Mouse (Mus musculus) MEL-GATA-1-ER (cell line): ENCODE results near the gene Tgm1.

Source experiments
- DNase-seq: peaks from one replicate; pipeline ENCODE4 v3.0.0-alpha.2; 2012; ENCODE audit warnings: low read depth; ENCODE audit errors: extremely low read depth

Tgm1 gene

GRCm38 (mm10) chr14:55724411-55724871, 10.7 kb upstream of the Tgm1 start:
- DNase-seq, result peak; percentile 50

DNA sequence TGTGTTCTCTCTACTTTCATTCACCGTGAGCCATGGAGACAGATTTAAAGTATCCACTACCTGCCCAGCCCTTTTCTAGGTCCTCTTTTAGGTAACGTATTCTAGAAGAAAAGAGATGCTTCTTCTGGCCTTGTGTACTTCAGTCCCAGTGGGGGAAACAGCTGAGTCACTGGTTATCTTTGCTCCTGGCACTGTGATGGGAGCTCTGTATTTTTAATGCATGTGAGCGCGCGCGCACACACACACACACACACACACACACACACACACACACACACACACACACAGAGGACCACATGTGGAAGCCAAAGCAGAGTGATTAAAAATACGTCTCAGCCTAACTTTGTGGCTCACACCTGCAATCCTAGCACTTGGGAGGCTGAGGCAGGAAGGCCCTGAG, 9.7 kb upstream of the Tgm1 start:
- DNase-seq, result peak; percentile 74

DNA sequence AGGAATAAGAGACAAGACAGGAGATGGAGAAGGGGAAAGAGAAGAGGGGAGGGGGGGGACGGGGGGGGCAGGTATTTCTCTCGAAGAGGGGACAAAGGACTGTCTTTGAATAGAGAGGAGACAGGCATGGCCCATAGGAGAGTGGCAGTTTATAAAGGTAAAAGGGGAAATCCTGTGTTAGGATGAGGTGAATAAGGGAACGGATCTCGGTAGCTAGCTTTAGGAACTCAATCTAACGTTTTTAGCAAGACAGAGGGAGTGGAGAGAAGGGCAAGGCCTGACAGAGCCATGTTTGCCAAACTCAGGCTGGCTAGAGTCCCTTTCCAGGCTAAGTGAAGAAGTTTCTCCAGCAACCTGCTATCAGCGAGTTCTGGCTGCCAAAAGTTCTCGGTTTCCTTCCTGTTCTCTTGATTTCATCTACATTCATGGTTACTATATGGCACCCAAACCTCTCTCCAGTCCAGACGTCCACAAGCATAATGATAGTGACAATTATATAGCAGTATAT, 8.8 kb upstream of the Tgm1 start:
- DNase-seq, result peak; percentile 28

DNA sequence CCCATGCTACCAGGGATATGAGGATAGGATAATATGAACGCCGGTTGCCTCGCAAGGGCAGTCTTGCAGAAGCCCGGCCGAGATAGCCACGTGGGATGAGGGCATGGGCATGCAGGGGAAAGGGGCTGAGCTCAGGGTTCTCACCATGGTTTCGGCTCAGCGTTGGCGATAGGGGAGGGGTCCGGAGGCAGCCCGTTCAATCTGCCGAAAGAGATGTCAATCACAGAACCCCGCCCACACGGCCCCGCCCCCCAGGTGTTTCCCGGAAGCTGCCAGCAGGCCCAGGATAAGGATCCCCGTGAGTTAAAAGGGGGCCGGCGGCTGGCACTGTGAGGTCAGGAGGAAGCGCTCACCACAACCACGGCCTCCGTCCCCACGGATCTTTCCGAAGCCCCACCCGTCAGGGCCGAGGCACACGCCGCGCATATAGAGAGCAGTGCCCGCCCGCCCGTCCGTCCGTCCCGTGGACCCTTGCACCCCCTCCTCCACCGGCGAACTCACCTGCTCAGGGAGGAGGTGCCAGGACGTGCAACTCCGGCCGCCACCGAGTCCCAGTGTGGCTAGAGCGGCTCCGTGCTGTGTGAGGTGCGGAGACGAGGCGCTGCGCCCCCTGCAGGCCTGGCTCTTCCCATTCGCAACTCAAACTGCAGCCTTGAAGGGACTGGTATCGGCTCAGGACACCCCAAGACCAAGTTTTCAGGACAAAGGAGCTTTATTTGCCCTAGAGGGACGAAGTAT, 8.1 kb upstream of the Tgm1 start, which contains the start of gene Rabggta:
TSS of gene Rabggta (minus strand) at position 564 of the 738 bp plus-strand sequence.
- DNase-seq, result peak; percentile 78

GRCm38 (mm10) chr14:55721076-55721475, 7.3 kb upstream of the Tgm1 start:
- no peak for DNase-seq

GRCm38 (mm10) chr14:55720666-55721065, 6.9 kb upstream of the Tgm1 start:
- DNase-seq, result no peak

DNA sequence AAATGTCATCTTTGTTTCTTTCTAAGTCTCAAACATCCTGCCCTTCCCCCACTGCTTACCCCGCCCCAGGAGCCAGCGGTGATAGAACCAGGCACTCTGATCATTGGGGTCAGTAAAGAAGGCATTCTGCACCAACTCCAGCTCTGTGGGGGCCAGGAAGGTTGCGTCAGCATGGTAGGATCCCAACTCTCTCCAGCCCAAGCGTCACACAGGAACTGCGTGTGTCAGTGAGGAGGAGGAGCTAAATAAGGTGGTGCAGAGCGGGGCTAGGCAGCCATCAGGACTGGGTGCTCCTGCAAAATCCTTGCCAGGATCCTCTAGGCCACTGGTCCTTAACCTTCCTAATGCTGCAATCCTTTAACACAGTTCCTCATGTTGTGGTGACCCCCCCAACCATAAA, 6.0 kb upstream of the Tgm1 start:
- no peak for DNase-seq

- no peak for DNase-seq
Measured at GRCm38 (mm10) chr14:55716884-55717283, 3.2 kb upstream of the Tgm1 start.

DNA sequence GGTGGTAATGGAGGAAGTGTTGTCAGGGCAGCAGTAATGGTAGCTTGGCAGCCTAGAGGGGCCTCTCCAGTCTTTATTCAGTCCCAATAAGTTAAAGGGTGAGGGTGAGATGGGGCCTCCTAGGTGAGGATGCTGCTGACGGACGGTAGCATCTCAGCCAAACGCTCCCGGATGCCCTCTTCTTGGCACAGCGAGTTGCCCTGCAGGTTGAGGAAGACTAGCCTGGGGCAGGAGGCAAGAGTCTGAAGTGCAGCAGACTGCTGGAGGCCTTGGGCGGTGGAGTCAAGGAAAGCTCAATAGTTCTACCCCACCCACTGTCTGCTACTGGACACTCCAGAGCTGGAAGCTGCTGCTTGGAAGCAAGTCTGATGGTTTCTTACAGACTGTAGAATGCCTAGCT, 2.5 kb upstream of the Tgm1 start:
- no peak for DNase-seq

- DNase-seq, result no peak
Measured at GRCm38 (mm10) chr14:55714893-55715292, 1.2 kb upstream of the Tgm1 start.

GRCm38 (mm10) chr14:55713007-55713728, 558 bp downstream of the Tgm1 start:
- DNase-seq, result peak; percentile 82

- DNase-seq, result no peak
Measured at GRCm38 (mm10) chr14:55711786-55712185, 1.9 kb downstream of the Tgm1 start.

DNA sequence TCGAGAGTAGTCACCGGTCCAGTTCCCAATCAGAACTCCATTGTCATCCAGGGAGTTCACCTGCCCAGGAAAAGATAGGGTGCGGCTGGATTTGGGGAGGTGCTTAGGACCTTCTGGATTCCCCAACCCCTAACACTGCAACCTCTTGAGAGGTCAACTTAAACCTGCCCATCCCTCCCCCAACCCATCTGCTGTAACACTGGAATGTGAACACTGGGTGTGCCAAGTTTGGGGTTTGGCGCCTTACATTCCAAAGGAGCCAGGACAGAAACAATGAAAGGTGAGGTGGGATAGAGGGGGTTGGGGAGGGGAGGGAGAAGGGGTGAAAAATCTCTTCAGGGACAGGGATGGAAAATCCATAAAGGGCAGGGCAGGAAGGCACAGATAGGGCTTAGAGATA, 4.2 kb downstream of the Tgm1 start:
- DNase-seq, result no peak

- no peak for DNase-seq
Measured at GRCm38 (mm10) chr14:55707397-55707796, 6.3 kb downstream of the Tgm1 start.

GRCm38 (mm10) chr14:55706051-55706600, 7.6 kb downstream of the Tgm1 start:
- DNase-seq, result no peak

- no peak for DNase-seq
Measured at GRCm38 (mm10) chr14:55702761-55703160, 11.0 kb downstream of the Tgm1 start.

- DNase-seq, result no peak
Measured at GRCm38 (mm10) chr14:55701131-55701530, 12.6 kb downstream of the Tgm1 start.

- DNase-seq, result peak; percentile 85
Measured at GRCm38 (mm10) chr14:55697226-55697625, 16.5 kb downstream of the Tgm1 start.

GRCm38 (mm10) chr14:55689433-55689832, 24.3 kb downstream of the Tgm1 start:
- DNase-seq, result no peak

DNA sequence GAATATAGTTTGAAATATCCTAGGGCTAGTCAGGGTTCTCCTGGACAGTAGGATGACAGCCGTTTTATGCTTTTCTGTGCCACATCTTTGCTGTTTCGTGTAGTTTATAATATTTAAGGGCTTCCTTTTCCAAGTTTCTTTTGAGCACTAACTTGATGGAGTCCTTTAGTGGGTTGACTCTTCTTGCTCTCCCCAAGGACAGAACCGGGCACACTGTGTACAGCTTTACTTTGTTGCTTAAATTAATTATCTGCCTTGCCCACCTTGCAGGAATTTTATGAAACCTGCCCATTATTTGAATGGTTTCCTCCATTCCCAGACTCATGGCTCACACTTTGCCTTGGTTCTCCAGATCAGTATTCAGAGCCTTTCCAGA, 31.6 kb downstream of the Tgm1 start:
- DNase-seq, result no peak

- peak; percentile 94 for DNase-seq
Measured at GRCm38 (mm10) chr14:55681160-55682117, 32.3 kb downstream of the Tgm1 start, which contains the start of gene Tinf2. Tinf2 (minus strand) TSS chr14:55681820.
